Mouse (Mus musculus): ENCODE data around the gene Samd8. TPM values are rescaled to one million over a fixed set of nuclear protein-coding genes. Genes with fewer than 3 reads are reported as not detected.

Samd8 gene
- 9.5 and 27.2 TPM in 2 replicates for polyA plus RNA-seq (2012; rRNA removed; ENCODE audit: low replicate concordance)

DNA sequence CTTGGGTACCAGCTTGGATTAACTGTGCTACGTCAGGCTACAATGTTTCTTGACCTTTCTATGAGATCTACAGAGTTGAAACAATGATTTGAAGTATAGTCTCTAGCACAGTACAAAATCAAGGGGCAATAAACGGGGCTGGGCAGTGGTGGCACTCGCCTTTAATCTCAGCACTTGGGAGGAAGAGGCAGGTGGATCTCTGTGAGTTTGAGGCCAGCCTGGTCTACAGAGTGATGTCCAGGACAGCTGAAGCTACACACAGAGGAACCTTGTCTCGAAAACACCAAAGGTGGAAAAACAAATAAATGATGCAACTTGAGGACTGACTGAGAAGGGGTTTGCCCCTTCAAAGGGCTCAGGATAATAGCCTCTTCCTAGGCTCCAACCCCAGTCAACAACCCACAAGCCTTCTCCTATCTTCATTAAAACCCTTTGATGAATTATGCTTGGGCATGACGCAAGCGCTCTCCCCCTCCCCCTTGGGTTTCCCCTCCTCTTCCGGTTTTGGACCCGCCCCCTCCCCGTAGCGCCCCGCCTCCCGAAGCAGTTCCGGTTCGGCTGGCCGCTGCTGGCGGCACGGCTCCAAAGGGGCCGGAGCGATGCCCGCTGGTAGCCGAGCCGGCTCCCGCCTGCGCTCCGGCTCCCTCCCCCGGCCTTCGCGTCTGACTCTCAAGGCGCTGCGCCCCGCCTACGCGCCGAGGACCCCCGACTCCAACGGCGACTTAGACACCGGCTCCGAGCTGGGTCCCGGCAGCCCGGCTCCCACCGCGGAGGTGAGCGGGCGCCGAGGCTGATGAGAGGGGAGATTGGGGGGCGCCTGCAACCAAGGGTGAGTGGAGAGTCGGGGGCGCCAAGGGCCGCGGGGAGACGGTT, at the start of gene Samd8:
Samd8 (plus strand) TSS at position 524 of the 873 bp plus-strand sequence.

GRCm38 (mm10) chr14:21714486-21714885, 35.8 kb upstream of the Samd8 start, which contains the start of gene Dupd1:
Gene Dupd1, minus strand, starts transcription at chr14:21714576.

GRCm38 (mm10) chr14:21750881-21751542, 681 bp downstream of the Samd8 start, which contains the start of gene Dusp13:
Gene Dusp13, minus strand, starts transcription at chr14:21751181.

GRCm38 (mm10) chr14:21824938-21825337, 74.6 kb downstream of the Samd8 start, which contains the start of gene Vdac2:
Gene Vdac2, plus strand, starts transcription at chr14:21825238.

Other genes starting within 250 kb of the Samd8 start
- not detected in 2 replicates for gene Dupd1, start 36.0 kb upstream of the Samd8 start, polyA plus RNA-seq (2012; rRNA removed; ENCODE audit: low replicate concordance)
- gene Dusp13, start 650 bp downstream of the Samd8 start, polyA plus RNA-seq (2012; rRNA removed; ENCODE audit: low replicate concordance): 1.2 and 1.7 TPM in 2 replicates
- gene Vdac2, start 74.7 kb downstream of the Samd8 start, polyA plus RNA-seq (2012; rRNA removed; ENCODE audit: low replicate concordance): 283 and 398 TPM in 2 replicates
- gene Comtd1, start 98.4 kb downstream of the Samd8 start, polyA plus RNA-seq (2012; rRNA removed; ENCODE audit: low replicate concordance): 55.5 and 124 TPM in 2 replicates
- 16.7 and 28.4 TPM in 2 replicates for gene Zfp503, start 239.1 kb downstream of the Samd8 start, polyA plus RNA-seq (2012; rRNA removed; ENCODE audit: low replicate concordance)

Data from duodenum, adult 2 months (tissue).